Comparison of ENCODE assay signal across 18 mouse cellular contexts in genomic region chrX:93903209-93903608, GRCm38 (mm10).
"Had no signal": no experiment of that assay in that cellular context is flagged by ENCODE, and none has a peak within 500 bp of the region (broad histone marks: within the 10 kb centered on the region; RNA-seq: fewer than 3 reads in every experiment).

No protein-coding gene starts in this region.

- H3K27ac ChIP-seq: intestine, embryonic 15.5 days; kidney, embryonic 15.5 days; limb, embryonic 12.5 days; limb, embryonic 15.5 days; midbrain, embryonic 10.5 days; midbrain, embryonic 13.5 days had no signal

- H3K9me3 ChIP-seq: intestine, embryonic 15.5 days; kidney, embryonic 15.5 days; limb, embryonic 12.5 days; limb, embryonic 15.5 days; midbrain, embryonic 10.5 days; midbrain, embryonic 13.5 days had no signal

- H3K27me3 ChIP-seq: intestine, embryonic 15.5 days; limb, embryonic 15.5 days; midbrain, embryonic 13.5 days had no signal

- ATAC-seq: intestine, embryonic 15.5 days; midbrain, embryonic 13.5 days; midbrain, embryonic 16.5 days had no signal

- DNase-seq: kidney, adult 11 months; kidney, adult 8-10 months; kidney, postnatal 10 days; kidney, postnatal 36 days; left cerebral cortex, postnatal 4 days; lung, adult 2 months; lung, postnatal 14 days; lung, postnatal 4 days; thymus, adult 18-20 months; thymus, postnatal 14 days; thymus, postnatal 4 days had no signal

- H3K4me3 ChIP-seq: intestine, embryonic 15.5 days; kidney, embryonic 15.5 days; limb, embryonic 12.5 days; limb, embryonic 15.5 days; midbrain, embryonic 10.5 days; midbrain, embryonic 13.5 days had no signal

- H3K36me3 ChIP-seq: intestine, embryonic 15.5 days; kidney, embryonic 15.5 days; limb, embryonic 12.5 days; limb, embryonic 15.5 days; midbrain, embryonic 10.5 days; midbrain, embryonic 13.5 days had no signal

- H3K4me2 ChIP-seq: intestine, embryonic 15.5 days; kidney, embryonic 15.5 days; limb, embryonic 12.5 days; limb, embryonic 15.5 days; midbrain, embryonic 13.5 days had no signal

- H3K9ac ChIP-seq: intestine, embryonic 15.5 days; kidney, embryonic 15.5 days; limb, embryonic 12.5 days; limb, embryonic 15.5 days; midbrain, embryonic 13.5 days had no signal

- H3K4me1 ChIP-seq: intestine, embryonic 15.5 days; kidney, embryonic 15.5 days; limb, embryonic 12.5 days; limb, embryonic 15.5 days; midbrain, embryonic 10.5 days; midbrain, embryonic 13.5 days had no signal
